Mouse (Mus musculus) lung, postnatal 0 days (tissue): Measurements from ENCODE around the gene Gm7138.

Source experiments
- CTCF ChIP-seq: IDR thresholded peaks from 2 replicates; pipeline ENCODE4 v1.5.1; 2016; ENCODE audit warnings: antibody characterized with exemption, mild to moderate bottlenecking
- EP300 ChIP-seq: IDR thresholded peaks from 2 replicates; pipeline ENCODE4 v1.6.1; 2016; ENCODE audit warnings: antibody characterized with exemption, mild to moderate bottlenecking, control low read depth

GRCm38 (mm10) chr10:77797677-77798076 is 20.9 kb upstream of the Gm7138 start:
- TF ChIP-seq CTCF (no peak), EP300 (no peak)
